Mouse (Mus musculus): ENCODE data around the gene Med23. TPM values are rescaled to one million over a fixed set of nuclear protein-coding genes. Genes with fewer than 3 reads are reported as not detected.

Med23 gene
- polyA plus RNA-seq (2021) = 25.6 TPM

- H3K27me3 ChIP-seq = no peaks in the 10 kb centered on the region
- DNase-seq (ENCODE audit: low read depth, low spot score) = peak; percentile 85
- CTCF ChIA-PET = interaction anchor here (0.7 to 1.3 kb wide), 5 partner anchors 17 to 80 kb away, joined by 3 to 4 read pairs (median 3); no protein-coding TSS in a partner anchor
- POLR2A ChIA-PET = no interaction called here
- ATAC-seq = peak; percentile 98
- peak; percentile 94 for TF ChIP-seq CTCF (IDR thresholded peaks at IDR 0.05)
- in situ Hi-C loops (cut with MboI; ENCODE audit: low pct_unique_long_range_greater_than_20kb) = no loop called here
Measured at GRCm38 (mm10) chr10:24869760-24870290, at the start of gene Med23. Gene Med23 (plus strand): TSS chr10:24869986.

DNA sequence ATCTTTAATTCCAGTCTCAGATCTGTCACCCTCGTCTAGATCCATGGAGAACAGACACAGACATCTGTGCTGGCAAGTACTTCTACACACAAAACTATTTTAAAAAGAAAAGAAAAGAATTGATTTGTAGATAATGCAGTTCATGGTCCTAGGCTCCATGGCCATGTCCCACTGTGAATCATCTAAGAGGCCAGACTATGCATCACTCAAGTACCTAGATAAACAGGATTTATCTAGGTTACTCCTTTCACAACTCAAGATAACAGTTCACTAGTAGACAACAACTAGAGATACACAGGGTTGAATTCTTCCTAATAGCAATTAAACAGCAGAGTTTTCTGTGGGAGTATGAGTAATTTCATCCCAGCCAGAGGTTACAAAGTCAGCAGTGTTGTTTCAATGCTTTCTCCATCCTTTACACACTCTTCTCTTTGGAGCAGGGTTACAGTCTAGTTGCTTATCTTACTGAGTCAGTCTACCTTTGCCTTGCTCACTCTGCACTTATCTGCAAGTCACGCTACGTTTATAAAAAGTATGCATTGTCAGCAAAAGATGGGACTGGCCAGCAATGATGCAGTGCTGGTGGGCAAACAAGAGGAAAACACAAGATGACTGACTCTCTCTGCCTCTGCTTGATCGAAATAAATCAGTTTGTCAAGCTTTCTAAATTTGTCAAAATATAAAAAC lies 47.7 kb upstream of the Med23 start:
- ChIA-PET POLR2A (no interaction called here), CTCF (no interaction called here)
- TF ChIP-seq CTCF (IDR thresholded peaks at IDR 0.05) = no peak
- H3K27me3 ChIP-seq = peaks cover 4% of the 10 kb centered on the region
- DNase-seq (ENCODE audit: low read depth, low spot score) (no peak), ATAC-seq (no peak)
- in situ Hi-C loops (cut with MboI; ENCODE audit: low pct_unique_long_range_greater_than_20kb) = no loop called here

GRCm38 (mm10) chr10:24822842-24823241 lies 46.9 kb upstream of the Med23 start:
- ChIA-PET CTCF (no interaction called here), POLR2A (no interaction called here)
- no peak for DNase-seq (ENCODE audit: low read depth, low spot score)
- peak; percentile 57 for ATAC-seq
- in situ Hi-C loops (cut with MboI; ENCODE audit: low pct_unique_long_range_greater_than_20kb) = no loop called here
- H3K27me3 ChIP-seq = peaks cover 4% of the 10 kb centered on the region
- no peak for TF ChIP-seq CTCF (IDR thresholded peaks at IDR 0.05)

DNA sequence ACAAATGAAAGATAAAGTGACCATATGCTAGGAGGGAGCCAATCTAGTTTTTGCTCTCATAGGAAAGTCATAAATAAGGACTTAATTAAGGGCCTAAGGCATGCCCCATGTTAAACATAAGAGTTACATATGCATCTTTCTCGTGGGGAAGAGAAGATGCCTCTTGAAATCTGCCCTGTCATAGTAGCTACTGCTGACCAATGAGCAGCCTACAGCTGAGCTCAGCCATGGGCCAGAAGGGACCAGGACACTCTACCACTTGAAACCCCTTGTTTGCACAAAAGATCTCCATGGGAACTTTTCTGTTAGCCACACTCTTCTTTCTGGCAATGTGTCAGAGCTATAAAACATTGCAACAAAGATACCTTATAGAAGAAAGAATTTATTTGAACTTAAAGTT lies 46.5 kb upstream of the Med23 start:
- CTCF ChIA-PET = no interaction called here
- no peak for TF ChIP-seq CTCF (IDR thresholded peaks at IDR 0.05)
- H3K27me3 ChIP-seq = peaks cover 4% of the 10 kb centered on the region
- POLR2A ChIA-PET = no interaction called here
- no peak for DNase-seq (ENCODE audit: low read depth, low spot score)
- in situ Hi-C loops (cut with MboI; ENCODE audit: low pct_unique_long_range_greater_than_20kb) = no loop called here
- no peak for ATAC-seq

- ATAC-seq = no peak
- CTCF ChIA-PET = no interaction called here
- in situ Hi-C loops (cut with MboI; ENCODE audit: low pct_unique_long_range_greater_than_20kb) = no loop called here
- DNase-seq (ENCODE audit: low read depth, low spot score) = no peak
- POLR2A ChIA-PET = no interaction called here
- peaks cover 4% of the 10 kb centered on the region for H3K27me3 ChIP-seq
- TF ChIP-seq CTCF (IDR thresholded peaks at IDR 0.05) = no peak
Measured at GRCm38 (mm10) chr10:24823697-24824535, 45.9 kb upstream of the Med23 start.

DNA sequence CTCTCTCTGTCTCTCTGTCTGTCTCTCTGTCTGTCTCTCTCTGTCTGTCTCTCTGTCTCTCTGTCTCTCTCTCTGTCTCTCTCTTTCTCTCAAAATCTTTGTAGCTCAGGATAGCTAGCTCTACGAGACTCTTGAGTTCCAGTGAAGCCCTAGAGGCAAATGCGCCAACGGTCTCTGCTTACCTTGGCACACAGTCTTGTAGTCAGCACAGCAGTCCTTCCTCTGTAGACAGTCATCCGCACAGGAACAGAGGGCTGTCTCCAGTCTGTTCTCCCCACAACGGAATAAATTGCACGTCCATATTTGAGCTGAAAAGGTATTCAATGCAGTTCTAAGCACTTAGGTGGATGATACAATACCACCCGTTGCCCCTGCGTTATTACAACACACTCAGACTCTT lies 45.2 kb upstream of the Med23 start:
- in situ Hi-C loops (cut with MboI; ENCODE audit: low pct_unique_long_range_greater_than_20kb) = no loop called here
- H3K27me3 ChIP-seq = peaks cover 4% of the 10 kb centered on the region
- CTCF ChIA-PET = no interaction called here
- no peak for DNase-seq (ENCODE audit: low read depth, low spot score)
- POLR2A ChIA-PET = no interaction called here
- no peak for TF ChIP-seq CTCF (IDR thresholded peaks at IDR 0.05)
- no peak for ATAC-seq

DNA sequence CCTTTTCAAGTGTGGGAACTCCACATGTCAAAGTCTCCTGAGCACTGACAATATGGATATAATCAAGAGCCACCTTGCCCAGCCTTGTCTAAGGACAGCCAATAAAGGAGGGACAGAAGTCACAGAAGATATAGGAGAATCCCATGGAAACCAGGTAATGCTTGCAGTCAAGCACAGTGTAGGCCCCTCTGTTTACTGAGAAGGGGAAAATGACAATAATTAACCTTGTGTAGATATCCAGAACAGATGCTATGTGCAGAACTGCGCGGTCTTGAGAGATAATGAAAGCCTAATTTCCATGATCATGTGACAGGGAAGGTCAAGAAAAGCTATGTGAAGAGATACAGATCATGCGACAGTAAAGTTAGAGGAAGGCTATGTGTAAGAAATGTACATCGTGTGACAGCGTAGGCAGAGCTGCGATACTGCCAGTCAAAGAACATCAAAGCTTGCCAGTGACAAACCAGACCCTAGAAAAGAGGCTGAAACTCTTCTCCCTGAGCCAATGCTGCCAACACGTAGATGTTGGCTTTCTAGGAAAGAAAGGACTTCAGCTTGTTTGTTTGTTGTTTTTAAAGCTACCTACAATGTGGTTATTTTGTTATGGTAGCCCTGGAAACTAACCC lies 44.2 kb upstream of the Med23 start:
- CTCF ChIA-PET = no interaction called here
- TF ChIP-seq CTCF (IDR thresholded peaks at IDR 0.05) = no peak
- ATAC-seq (no peak), DNase-seq (ENCODE audit: low read depth, low spot score) (no peak)
- POLR2A ChIA-PET = no interaction called here
- H3K27me3 ChIP-seq = peaks cover 4% of the 10 kb centered on the region
- in situ Hi-C loops (cut with MboI; ENCODE audit: low pct_unique_long_range_greater_than_20kb) = no loop called here

DNA sequence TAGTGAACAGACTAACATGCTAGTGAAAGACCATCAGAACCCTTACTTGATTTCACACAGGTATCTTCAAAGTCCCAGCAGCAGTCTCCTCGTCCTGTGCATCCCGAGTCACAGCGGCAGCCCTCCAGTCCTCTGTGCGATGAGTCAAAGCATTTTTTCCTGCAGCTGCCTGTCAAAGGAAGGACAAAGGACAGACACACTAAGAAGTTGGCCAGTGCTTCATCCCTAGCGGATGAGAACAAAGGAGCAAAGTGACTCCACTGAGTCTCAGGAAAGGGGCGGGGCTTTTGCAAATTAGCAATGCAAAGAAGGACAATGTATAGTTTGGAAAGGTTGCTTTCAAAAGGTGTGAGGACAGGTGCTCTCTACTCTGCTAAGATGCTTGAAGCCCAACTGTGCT lies 43.7 kb upstream of the Med23 start:
- ATAC-seq = no peak
- no peak for TF ChIP-seq CTCF (IDR thresholded peaks at IDR 0.05)
- no peak for DNase-seq (ENCODE audit: low read depth, low spot score)
- H3K27me3 ChIP-seq = peaks cover 4% of the 10 kb centered on the region
- ChIA-PET CTCF (no interaction called here), POLR2A (no interaction called here)
- in situ Hi-C loops (cut with MboI; ENCODE audit: low pct_unique_long_range_greater_than_20kb) = no loop called here

DNA sequence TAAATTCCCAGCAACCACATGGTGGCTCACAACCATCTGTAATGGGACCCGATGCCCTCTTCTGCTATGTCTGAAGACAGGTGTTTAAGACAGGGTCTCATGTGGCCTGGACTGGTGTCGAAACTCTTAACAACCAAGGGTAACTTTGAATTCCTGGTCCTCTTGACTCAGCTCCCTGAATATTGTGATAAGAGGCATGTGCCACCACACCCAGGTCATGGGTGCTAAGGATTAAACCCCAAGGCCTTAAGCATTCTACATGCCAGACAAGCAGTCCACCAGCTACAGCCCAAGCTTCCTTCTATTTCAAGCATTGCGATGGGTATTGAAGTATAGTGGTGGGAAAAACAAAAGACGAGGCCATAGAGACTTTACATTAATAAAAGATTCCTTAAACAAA lies 41.6 kb upstream of the Med23 start:
- in situ Hi-C loops (cut with MboI; ENCODE audit: low pct_unique_long_range_greater_than_20kb) = no loop called here
- no peak for TF ChIP-seq CTCF (IDR thresholded peaks at IDR 0.05)
- POLR2A ChIA-PET = no interaction called here
- DNase-seq (ENCODE audit: low read depth, low spot score) = no peak
- CTCF ChIA-PET = no interaction called here
- no peaks in the 10 kb centered on the region for H3K27me3 ChIP-seq
- no peak for ATAC-seq

GRCm38 (mm10) chr10:24830448-24830847 lies 39.3 kb upstream of the Med23 start:
- ATAC-seq = no peak
- TF ChIP-seq CTCF (IDR thresholded peaks at IDR 0.05) = no peak

More at GRCm38 (mm10) chr10:24830448-24830847, 39.3 kb upstream of the Med23 start:
- ChIA-PET CTCF (interaction anchor here (1.2 kb wide), 1 partner anchor 18 kb away, joined by 3 read pairs; no protein-coding TSS in a partner anchor), POLR2A (no interaction called here)
- in situ Hi-C loops (cut with MboI; ENCODE audit: low pct_unique_long_range_greater_than_20kb) = no loop called here
- no peaks in the 10 kb centered on the region for H3K27me3 ChIP-seq
- DNase-seq (ENCODE audit: low read depth, low spot score) = no peak

All from Patski (cell line).